Mouse (Mus musculus) heart, adult 9 months (tissue): ENCODE results near the gene Myo15.
"Not testable (repeated sequence)": the region's sequence is repeated elsewhere in the genome, so short reads cannot be mapped to it uniquely, and the experiment has no call there.

Experiments used
- DNase-seq, 2 experiments: peaks; one replicate each; pipeline ENCODE4 v3.0.0; 2022; ENCODE audit warnings: low spot score in 2 of 2

Gene Myo15

GRCm38 (mm10) chr11:60469039-60469438 is at the start of gene Myo15:
TSS of gene Myo15 (plus strand) at chr11:60469339.
- DNase-seq = no peak

GRCm38 (mm10) chr11:60422046-60422668 is 47.0 kb upstream of the Myo15 start:
- no peak for DNase-seq

- no peak for DNase-seq
Measured at GRCm38 (mm10) chr11:60423006-60423405, 46.1 kb upstream of the Myo15 start.

GRCm38 (mm10) chr11:60426417-60426816 is 42.7 kb upstream of the Myo15 start:
- DNase-seq = no peak

GRCm38 (mm10) chr11:60427628-60428027 is 41.5 kb upstream of the Myo15 start:
- no peak for DNase-seq

- DNase-seq = no peak
Measured at GRCm38 (mm10) chr11:60433501-60433900, 35.6 kb upstream of the Myo15 start.

- DNase-seq = no peak
Measured at GRCm38 (mm10) chr11:60435133-60435532, 34.0 kb upstream of the Myo15 start.

GRCm38 (mm10) chr11:60436618-60437017 is 32.5 kb upstream of the Myo15 start:
- no peak for DNase-seq

- not testable (repeated sequence) for DNase-seq
Measured at GRCm38 (mm10) chr11:60439621-60440020, 29.5 kb upstream of the Myo15 start.

GRCm38 (mm10) chr11:60440176-60440575 is 29.0 kb upstream of the Myo15 start:
- no peak for DNase-seq

- no peak for DNase-seq
Measured at GRCm38 (mm10) chr11:60442896-60443295, 26.2 kb upstream of the Myo15 start.

GRCm38 (mm10) chr11:60444007-60444406 is 25.1 kb upstream of the Myo15 start:
- DNase-seq = no peak

- DNase-seq = peak; percentile 78 to 86
Measured at GRCm38 (mm10) chr11:60454080-60454744, 14.9 kb upstream of the Myo15 start, which contains the start of gene Drg2. TSS of gene Drg2 (plus strand) at chr11:60454591.

GRCm38 (mm10) chr11:60454745-60455087 is 14.4 kb upstream of the Myo15 start:
- DNase-seq = no peak

GRCm38 (mm10) chr11:60457973-60458372 is 11.2 kb upstream of the Myo15 start:
- no peak for DNase-seq

- no peak for DNase-seq
Measured at GRCm38 (mm10) chr11:60465943-60466380, 3.2 kb upstream of the Myo15 start.

- DNase-seq = no peak
Measured at GRCm38 (mm10) chr11:60470743-60471142, 1.6 kb downstream of the Myo15 start.

GRCm38 (mm10) chr11:60474534-60474933 is 5.4 kb downstream of the Myo15 start:
- DNase-seq = no peak

GRCm38 (mm10) chr11:60475668-60476362 is 6.7 kb downstream of the Myo15 start:
- no peak for DNase-seq

GRCm38 (mm10) chr11:60478121-60478520 is 9.0 kb downstream of the Myo15 start:
- no peak for DNase-seq

GRCm38 (mm10) chr11:60486267-60486666 is 17.1 kb downstream of the Myo15 start:
- DNase-seq = no peak

- no peak for DNase-seq
Measured at GRCm38 (mm10) chr11:60492726-60493125, 23.6 kb downstream of the Myo15 start.

GRCm38 (mm10) chr11:60495692-60496091 is 26.6 kb downstream of the Myo15 start:
- DNase-seq = no peak
